Mouse (Mus musculus): ENCODE results near the gene Entpd5.

Entpd5 gene

GRCm38 (mm10) chr12:84408819-84409507 lies at the start of gene Entpd5, which contains the start of gene Bbof1:
Entpd5 (minus strand) TSS chr12:84409029.
Bbof1 (plus strand) TSS chr12:84409071.
- in situ Hi-C loops (cut with MboI), result no loop called here

GRCm38 (mm10) chr12:84456911-84457310 lies 48.1 kb upstream of the Entpd5 start:
- in situ Hi-C loops (cut with MboI), result no loop called here

- in situ Hi-C loops (cut with MboI), result loop anchor here (5.0 kb wide), 1 partner anchor 34 kb away; the partner anchor contains the start of gene Rnf113a2
Measured at GRCm38 (mm10) chr12:84451801-84452200, 43.0 kb upstream of the Entpd5 start.

GRCm38 (mm10) chr12:84450718-84451646 lies 42.2 kb upstream of the Entpd5 start, which contains the start of the genes Aldh6a1 and Lin52:
Aldh6a1 (minus strand) TSS chr12:84451004.
Lin52 (plus strand) TSS chr12:84451422.
- in situ Hi-C loops (cut with MboI), result loop anchor here (5.0 kb wide), 1 partner anchor 34 kb away; the partner anchor contains the start of gene Rnf113a2

- in situ Hi-C loops (cut with MboI), result loop anchor here (5.0 kb wide), 1 partner anchor 33 kb away; the partner anchor contains the start of gene Rnf113a2
Measured at GRCm38 (mm10) chr12:84450351-84450717, 41.5 kb upstream of the Entpd5 start.

- in situ Hi-C loops (cut with MboI), result loop anchor here (5.0 kb wide), 1 partner anchor 33 kb away; the partner anchor contains the start of gene Rnf113a2
Measured at GRCm38 (mm10) chr12:84449887-84450286, 41.1 kb upstream of the Entpd5 start.

- in situ Hi-C loops (cut with MboI), result no loop called here
Measured at GRCm38 (mm10) chr12:84448181-84448580, 39.4 kb upstream of the Entpd5 start.

- in situ Hi-C loops (cut with MboI), result no loop called here
Measured at GRCm38 (mm10) chr12:84447386-84447785, 38.6 kb upstream of the Entpd5 start.

- in situ Hi-C loops (cut with MboI), result no loop called here
Measured at GRCm38 (mm10) chr12:84442526-84442925, 33.7 kb upstream of the Entpd5 start.

- in situ Hi-C loops (cut with MboI), result no loop called here
Measured at GRCm38 (mm10) chr12:84438697-84439096, 29.9 kb upstream of the Entpd5 start.

GRCm38 (mm10) chr12:84429825-84430224 lies 21.0 kb upstream of the Entpd5 start:
- in situ Hi-C loops (cut with MboI), result no loop called here

- in situ Hi-C loops (cut with MboI), result no loop called here
Measured at GRCm38 (mm10) chr12:84423990-84424389, 15.2 kb upstream of the Entpd5 start.

- in situ Hi-C loops (cut with MboI), result loop anchor here (5.0 kb wide), 1 partner anchor 35 kb away; the partner anchor contains the start of genes Aldh6a1 and Lin52
Measured at GRCm38 (mm10) chr12:84417605-84417922, 8.7 kb upstream of the Entpd5 start.

- in situ Hi-C loops (cut with MboI), result loop anchor here (5.0 kb wide), 1 partner anchor 35 kb away; the partner anchor contains the start of genes Aldh6a1 and Lin52
Measured at GRCm38 (mm10) chr12:84416834-84417604, 8.2 kb upstream of the Entpd5 start, which contains the start of gene Rnf113a2. Rnf113a2 (plus strand) TSS chr12:84417196.

GRCm38 (mm10) chr12:84407874-84408818 lies 683 bp downstream of the Entpd5 start:
- in situ Hi-C loops (cut with MboI), result no loop called here

GRCm38 (mm10) chr12:84407259-84407658 lies 1.6 kb downstream of the Entpd5 start:
- in situ Hi-C loops (cut with MboI), result no loop called here

- in situ Hi-C loops (cut with MboI), result no loop called here
Measured at GRCm38 (mm10) chr12:84404541-84404940, 4.3 kb downstream of the Entpd5 start.

- in situ Hi-C loops (cut with MboI), result no loop called here
Measured at GRCm38 (mm10) chr12:84402923-84403322, 5.9 kb downstream of the Entpd5 start.

- in situ Hi-C loops (cut with MboI), result no loop called here
Measured at GRCm38 (mm10) chr12:84400653-84401052, 8.2 kb downstream of the Entpd5 start.

GRCm38 (mm10) chr12:84400068-84400467 lies 8.8 kb downstream of the Entpd5 start:
- in situ Hi-C loops (cut with MboI), result no loop called here

Data from mature B cell (primary cell).